Comparison of ENCODE assay signal across 8 mouse cellular contexts in the genomic region with DNA sequence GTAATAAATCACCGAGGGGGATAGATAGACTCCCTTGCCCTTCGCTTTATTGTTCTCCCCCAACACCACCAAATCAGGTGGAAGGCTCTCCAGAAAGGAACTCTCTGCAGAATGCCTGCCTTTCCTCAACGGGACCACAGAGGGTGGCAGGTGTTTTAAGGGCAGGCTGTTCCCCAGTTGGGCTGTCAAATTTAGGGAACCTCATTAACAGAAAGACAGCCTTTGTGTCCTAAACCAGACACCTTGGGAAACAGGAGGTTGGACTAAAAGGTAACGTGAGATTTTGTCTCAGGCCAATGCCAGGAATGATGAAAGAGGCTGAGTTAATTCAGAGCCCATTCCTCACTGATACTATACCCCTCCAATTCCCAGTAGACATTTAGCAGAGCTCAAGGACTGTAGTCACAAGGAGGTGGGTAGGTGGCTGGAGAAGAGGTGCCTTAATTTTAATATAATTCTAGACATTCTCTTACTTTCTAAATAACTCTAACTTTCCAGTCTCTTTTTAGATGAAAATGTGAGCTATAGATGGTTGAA. TPM values are rescaled to one million over a fixed set of nuclear protein-coding genes. Genes with fewer than 3 reads are reported as not detected.
DNase-seq lines count a peak whose midpoint lies in the region; ATAC-seq and TF ChIP-seq lines count a peak whose summit lies in the region.

No protein-coding gene starts in this region.

- H3K4me1 ChIP-seq in kidney, postnatal 0 days (replicated peaks; ENCODE audit: insufficient read depth, low read length), result peaks cover 4% of the 10 kb centered on the region; the same call in 1 of the 2 replicates
- H3K4me1 ChIP-seq in embryonic fibroblast, embryonic 13.5 days (ENCODE audit: control insufficient read depth, insufficient read depth, low read length), result peaks cover 4% of the 10 kb centered on the region; the same call in 1 of the 2 replicates
- peaks cover 56% of the 10 kb centered on the region for H3K4me1 ChIP-seq in limb, embryonic 10.5 days
- peaks cover 15% of the 10 kb centered on the region for H3K4me1 ChIP-seq in neural tube, embryonic 14.5 days (ENCODE audit: control insufficient read depth, insufficient read depth, low read length)

- no peaks in the 10 kb centered on the region for H3K9me3 ChIP-seq in kidney, postnatal 0 days (replicated peaks; ENCODE audit: low read length)
- H3K9me3 ChIP-seq in limb, embryonic 10.5 days (replicated peaks), result no peaks in the 10 kb centered on the region
- no peaks in the 10 kb centered on the region for H3K9me3 ChIP-seq in neural tube, embryonic 14.5 days (ENCODE audit: control insufficient read depth, low read length)

- 0 out of 2 replicates have a peak, but pooled peaks have one; percentile 14 for TF ChIP-seq POLR2A in embryonic fibroblast, embryonic 13.5 days (IDR thresholded peaks at IDR 0.05; ENCODE audit: low read depth, low read length)

- TF ChIP-seq CTCF in kidney, postnatal 0 days (IDR thresholded peaks at IDR 0.05; ENCODE audit: low read depth), result no peak
- TF ChIP-seq CTCF in embryonic fibroblast, embryonic 13.5 days (IDR thresholded peaks at IDR 0.05; ENCODE audit: borderline replicate concordance, insufficient read depth, low read length), result no peak

- 0 out of 2 replicates have a peak overlapping the region, but pooled peaks have one; percentile 89 for H3K9ac ChIP-seq in kidney, postnatal 0 days (ENCODE audit: low read depth, low read length)
- H3K9ac ChIP-seq in neural tube, embryonic 14.5 days (replicated peaks; ENCODE audit: low read depth, low read length), result peak overlapping the region; percentile 94; the same call in 1 of the 2 replicates

- H3K4me2 ChIP-seq in kidney, postnatal 0 days (ENCODE audit: low read length), result peak overlapping the region; percentile 75
- H3K4me2 ChIP-seq in neural tube, embryonic 14.5 days (ENCODE audit: low read depth, low read length), result peak overlapping the region; percentile 59

- no peaks in the 10 kb centered on the region for H3K27me3 ChIP-seq in kidney, postnatal 0 days (ENCODE audit: insufficient read depth, low read length)
- no peaks in the 10 kb centered on the region for H3K27me3 ChIP-seq in limb, embryonic 10.5 days (ENCODE audit: low read depth, poor library complexity, severe bottlenecking)
- no peaks in the 10 kb centered on the region for H3K27me3 ChIP-seq in neural tube, embryonic 14.5 days (ENCODE audit: control insufficient read depth, insufficient read depth, low read length)

- peak overlapping the region; percentile 96 for H3K4me3 ChIP-seq in kidney, postnatal 0 days (replicated peaks; ENCODE audit: low read depth, low read length)
- peak overlapping the region; percentile 88 for H3K4me3 ChIP-seq in embryonic fibroblast, embryonic 13.5 days (ENCODE audit: insufficient read depth, low read length)
- peak overlapping the region; percentile 98 for H3K4me3 ChIP-seq in limb, embryonic 10.5 days
- H3K4me3 ChIP-seq in neural tube, embryonic 14.5 days (ENCODE audit: low read depth, low read length), result peak overlapping the region; percentile 97

- no peak for ATAC-seq in kidney, postnatal 0 days (replicated peaks; ENCODE audit: low FRiP score, low read depth)
- no peak for ATAC-seq in neural tube, embryonic 14.5 days (ENCODE audit: low read depth)

- no peak overlapping the region for H3K27ac ChIP-seq in kidney, postnatal 0 days
- H3K27ac ChIP-seq in embryonic fibroblast, embryonic 13.5 days (ENCODE audit: insufficient read depth, low read length), result peak overlapping the region; percentile 54; the same call in 1 of the 2 replicates
- peak overlapping the region; percentile 99 for H3K27ac ChIP-seq in limb, embryonic 10.5 days
- peak overlapping the region; percentile 10; the same call in 1 of the 2 replicates for H3K27ac ChIP-seq in neural tube, embryonic 14.5 days (ENCODE audit: low read depth, low read length)

- H3K36me3 ChIP-seq in kidney, postnatal 0 days (ENCODE audit: insufficient read depth, low read length), result no peaks in the 10 kb centered on the region
- H3K36me3 ChIP-seq in limb, embryonic 10.5 days, result no peaks in the 10 kb centered on the region
- H3K36me3 ChIP-seq in neural tube, embryonic 14.5 days (ENCODE audit: control insufficient read depth, insufficient read depth, low read length), result no peaks in the 10 kb centered on the region

- 7% methylated on average over 4 of the region's 4 CpGs for WGBS in kidney, postnatal 0 days
- WGBS in limb, embryonic 10.5 days, result under 1% methylated on average over 4 of the region's 4 CpGs
- WGBS in neural tube, embryonic 14.5 days, result 1% methylated on average over 4 of the region's 4 CpGs

- DNase-seq in kidney, postnatal 0 days (ENCODE audit: low spot score), result no peak
- no peak for DNase-seq in kidney, postnatal 25 days
- no peak for DNase-seq in limb, embryonic 10.5 days (ENCODE audit: low spot score)
- no peak for DNase-seq in thymus, postnatal 0 days (ENCODE audit: low spot score)
- DNase-seq in lung, postnatal 4 days, result no peak
- no peak for DNase-seq in embryo, embryonic 9.5 days (ENCODE audit: extremely low spot score)

RNA-seq across cellular contexts. Expression of gene Cdon, which starts 1.5 kb away (rescaled TPM):
- polyA plus RNA-seq in kidney, postnatal 0 days (2015; fragmentation: Nextera tagmentation; extraction: Ambion mirVana), result 1.9 and 2.2 TPM in 2 replicates
- 28.4 and 79.8 TPM in 2 replicates for polyA plus RNA-seq in embryonic fibroblast, embryonic 13.5 days (2011; ENCODE audit: insufficient read length, low read depth, missing spikeins)
- 10.5 and 16.1 TPM in 2 replicates for polyA plus RNA-seq in limb, embryonic 10.5 days (2016; fragmentation: Nextera tagmentation; extraction: Ambion mirVana)
- polyA plus RNA-seq in neural tube, embryonic 14.5 days (2014; fragmentation: Nextera tagmentation; extraction: Ambion mirVana), result 3.4 and 4.6 TPM in 2 replicates
- 1.5 and 2.0 TPM in 2 replicates for polyA plus RNA-seq in thymus, postnatal 0 days (2015; fragmentation: Nextera tagmentation; extraction: Ambion mirVana)
